Mouse (Mus musculus) lung, adult 2 months (tissue): ENCODE data around the gene Susd4.

Experiments
- CTCF ChIP-seq: fragments of 200-500 bp; IDR thresholded peaks from 2 replicates; pipeline ENCODE4 v1.5.1; 2011; ENCODE audit warnings: mild to moderate bottlenecking, low read length, control low read depth; ENCODE audit not compliant: insufficient read depth
- POLR2A ChIP-seq: fragments of 200-500 bp; IDR thresholded peaks from 2 replicates; pipeline ENCODE4 v1.6.1; 2011; ENCODE audit warnings: low read depth, mild to moderate bottlenecking, control low read depth, low read length, borderline replicate concordance; ENCODE audit errors: extremely low read depth

DNA sequence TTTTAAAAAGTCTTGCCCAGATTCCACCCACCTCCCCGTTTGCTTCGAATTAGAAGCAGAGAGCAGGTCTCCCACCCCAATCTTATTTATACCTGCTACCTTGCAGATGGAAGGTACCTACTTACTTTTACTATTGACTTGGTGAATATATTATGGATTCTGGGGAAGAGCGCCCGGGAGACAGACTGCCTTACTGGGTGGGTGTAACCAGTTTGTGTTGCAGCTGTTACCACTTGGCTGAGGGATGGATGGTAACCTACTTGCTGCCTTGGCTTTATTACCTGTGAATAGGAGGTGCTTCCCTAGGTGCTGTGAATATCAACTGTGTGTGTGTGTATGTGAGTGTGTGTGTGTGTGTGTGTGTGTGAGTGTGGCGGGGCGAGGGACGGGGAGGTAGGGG, 11.9 kb downstream of the Susd4 start:
- no peak for TF ChIP-seq POLR2A
- no peak for TF ChIP-seq CTCF
